Mouse (Mus musculus) limb, embryonic 15.5 days (tissue): ENCODE results near the gene Gm28044. TPM values are rescaled to one million over a fixed set of nuclear protein-coding genes. Genes with fewer than 3 reads are reported as not detected.
"Not testable (repeated sequence)": the region's sequence is repeated elsewhere in the genome, so short reads cannot be mapped to it uniquely, and the experiment has no call there.

ENCODE experiments used
- ATAC-seq: fragments of 200-750 bp; cut with Nextera tagmentation; 2 replicates; pipeline ENCODE4 v1.8.0; 2017; ENCODE audit warnings: low read depth, moderate TSS enrichment; ENCODE audit not compliant: insufficient number of reproducible peaks, low FRiP score, low TSS enrichment
- H3K27ac ChIP-seq: fragments of 300-500 bp; sonication (generic); 2 replicates; pipeline ENCODE4 v1.5.1; 2015; ENCODE audit warnings: moderate library complexity, mild to moderate bottlenecking, inconsistent platforms
- H3K27me3 ChIP-seq: fragments of 300-500 bp; sonication (generic); 2 replicates; pipeline ENCODE4 v1.6.1; 2015; ENCODE audit warnings: inconsistent platforms
- H3K36me3 ChIP-seq: fragments of 300-500 bp; sonication (generic); 2 replicates; pipeline ENCODE4 v1.6.1; 2015; ENCODE audit warnings: inconsistent platforms
- H3K4me1 ChIP-seq: fragments of 300-500 bp; sonication (generic); 2 replicates; pipeline ENCODE4 v1.6.1; 2015; ENCODE audit warnings: inconsistent platforms
- H3K4me2 ChIP-seq: fragments of 300-500 bp; sonication (generic); 2 replicates; pipeline ENCODE4 v1.6.1; 2015; ENCODE audit warnings: mild to moderate bottlenecking, inconsistent platforms
- H3K4me3 ChIP-seq: fragments of 300-500 bp; sonication (generic); 2 replicates; pipeline ENCODE4 v1.5.1; 2015; ENCODE audit warnings: mild to moderate bottlenecking, inconsistent platforms
- H3K9ac ChIP-seq: fragments of 300-500 bp; sonication (generic); 2 replicates; pipeline ENCODE4 v1.6.1; 2015; ENCODE audit warnings: inconsistent platforms
- H3K9me3 ChIP-seq: fragments of 300-500 bp; sonication (generic); 2 replicates; pipeline ENCODE4 v1.6.1; 2016; ENCODE audit warnings: inconsistent platforms
- WGBS: fragments of 180-500 bp; shearing (Covaris S2); methylation state at CpG from one replicate; pipeline ENCODE4 v1.1.7; 2015; 5-methylcytosine and 5-hydroxymethylcytosine counted together
- polyA plus RNA-seq: library from polyadenylated mRNA; unstranded; fragments of >200 nt; fragmentation: Nextera tagmentation; extraction: Ambion mirVana; gene quantifications from 2 replicates; pipeline ENCODE4 v1.2.1, GENCODE M21; 2015

Gene Gm28044
- polyA plus RNA-seq, result 0.60 and 0.97 TPM in 2 replicates

DNA sequence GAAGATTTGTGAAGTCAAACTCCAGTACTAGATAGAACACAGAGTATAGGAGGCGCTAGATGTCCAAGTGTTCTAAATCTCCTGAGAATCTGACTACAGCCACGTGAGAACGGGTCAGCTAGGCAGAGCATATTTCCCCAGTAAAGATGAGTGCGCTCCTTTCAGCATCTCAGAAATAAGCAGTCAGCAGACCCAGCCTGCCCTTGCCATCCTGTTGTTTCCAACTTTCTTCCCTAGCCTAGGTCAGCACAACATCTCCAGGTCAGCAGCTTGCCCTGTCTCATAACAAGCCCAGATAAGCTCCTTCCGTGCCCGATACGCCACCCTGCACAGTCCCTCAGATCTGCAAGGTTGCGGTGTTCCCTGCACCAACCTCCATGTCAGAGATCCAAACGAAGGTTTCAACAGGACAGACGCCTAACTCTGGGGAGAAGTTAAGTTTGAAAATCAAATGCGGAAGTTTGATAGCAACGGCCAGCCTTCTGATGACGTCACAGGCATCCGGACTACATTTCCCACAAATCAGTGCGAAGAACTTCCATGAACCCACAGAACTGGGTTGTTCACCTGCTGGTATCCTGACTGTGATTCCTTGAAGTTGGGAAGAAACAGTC lies at the start of gene Gm28044, which contains the start of gene Zfp953:
TSS of gene Gm28044 (minus strand) at position 406 of the 614 bp plus-strand sequence.
TSS of gene Zfp953 (minus strand) at position 475 of the 614 bp plus-strand sequence.
- Histone ChIP-seq H3K27me3 (no peaks in the 10 kb centered on the region), H3K9me3 (no peaks in the 10 kb centered on the region), H3K36me3 (no peaks in the 10 kb centered on the region), H3K27ac (peak within 1 kb of the TSS; percentile 76), H3K4me1 (0 out of 2 replicates have a peak, but pooled peaks cover 4% of the 10 kb centered on the region), H3K4me2 (peak within 1 kb of the TSS; percentile 74), H3K4me3 (peak within 1 kb of the TSS; percentile 68), H3K9ac (peak within 1 kb of the TSS; percentile 55)
- under 1% methylated on average over 15 of the region's 15 CpGs for WGBS
- ATAC-seq, result peak; percentile 72

- H3K9ac ChIP-seq, result peak within 1 kb of the TSS; percentile 42; the same call in 1 of the 2 replicates
- H3K9me3 ChIP-seq, H3K27me3 ChIP-seq, H3K36me3 ChIP-seq, H3K4me1 ChIP-seq: not testable (repeated sequence)
- peak; percentile 88 for ATAC-seq
- WGBS, result 5% methylated on average over 15 of the region's 16 CpGs
- H3K27ac ChIP-seq, result peak within 1 kb of the TSS; percentile 77
- peak within 1 kb of the TSS; percentile 61 for H3K4me3 ChIP-seq
- peak within 1 kb of the TSS; percentile 44 for H3K4me2 ChIP-seq
Observed at GRCm38 (mm10) chr13:67399183-67399903, 39.0 kb upstream of the Gm28044 start, which contains the start of gene Zfp429. Gene Zfp429, minus strand, starts transcription at chr13:67399819.

- 77% methylated on average over 3 of the region's 3 CpGs for WGBS
- not testable (repeated sequence) for H3K4me3 ChIP-seq
Observed at GRCm38 (mm10) chr13:67376255-67376654, 15.9 kb upstream of the Gm28044 start.

GRCm38 (mm10) chr13:67375050-67375911 lies 14.9 kb upstream of the Gm28044 start, which contains the start of the genes Gm28041 and Zfp456:
Gene Gm28041, minus strand, starts transcription at chr13:67375733.
Gene Zfp456, minus strand, starts transcription at chr13:67375810.
- not testable (repeated sequence) for H3K9ac ChIP-seq, H3K27me3 ChIP-seq, H3K27ac ChIP-seq, H3K9me3 ChIP-seq, H3K4me1 ChIP-seq, H3K36me3 ChIP-seq
- peak; percentile 87 for ATAC-seq
- Histone ChIP-seq H3K4me2 (peak within 1 kb of the TSS; percentile 47), H3K4me3 (peak within 1 kb of the TSS; percentile 48)
- WGBS, result 20% methylated on average over 15 of the region's 15 CpGs

More at GRCm38 (mm10) chr13:67376255-67376654, 15.9 kb upstream of the Gm28044 start:
- not testable (repeated sequence) for H3K9ac ChIP-seq, H3K4me1 ChIP-seq, H3K9me3 ChIP-seq, H3K27ac ChIP-seq, ATAC-seq, H3K4me2 ChIP-seq, H3K36me3 ChIP-seq, H3K27me3 ChIP-seq

GRCm38 (mm10) chr13:67351854-67352253 lies 8.5 kb downstream of the Gm28044 start:
- H3K4me1 ChIP-seq, result no peaks in the 10 kb centered on the region
- no peak for ATAC-seq
- H3K36me3 ChIP-seq, result no peaks in the 10 kb centered on the region
- no peaks in the 10 kb centered on the region for H3K9me3 ChIP-seq
- no peaks in the 10 kb centered on the region for H3K27me3 ChIP-seq
- H3K9ac ChIP-seq, result no peak overlapping the region
- H3K4me3 ChIP-seq, result no peak overlapping the region
- H3K27ac ChIP-seq, result no peak overlapping the region
- no peak overlapping the region for H3K4me2 ChIP-seq

DNA sequence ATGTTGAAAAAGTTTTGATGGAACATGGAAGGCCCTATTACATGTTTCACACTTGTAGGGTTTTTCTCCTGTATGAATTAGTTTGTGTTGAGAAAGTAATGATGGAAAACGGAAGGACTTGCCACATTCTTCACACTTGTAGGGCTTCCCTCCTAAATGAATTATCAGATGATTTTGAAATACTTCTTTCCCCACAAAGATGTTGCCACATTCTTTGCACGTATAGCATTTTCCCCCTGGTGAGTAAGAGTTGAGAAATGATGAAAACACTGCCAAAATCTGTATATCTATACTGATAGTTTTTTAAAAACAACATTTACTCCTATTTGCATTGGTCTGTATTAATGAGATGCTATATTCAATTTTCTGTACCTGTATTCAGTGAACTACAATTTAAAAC lies 16.9 kb downstream of the Gm28044 start:
- Histone ChIP-seq H3K4me1 (no peaks in the 10 kb centered on the region), H3K36me3 (peaks cover 16% of the 10 kb centered on the region), H3K4me2 (no peak overlapping the region), H3K9me3 (no peaks in the 10 kb centered on the region), H3K27ac (no peak overlapping the region), H3K4me3 (no peak overlapping the region), H3K27me3 (no peaks in the 10 kb centered on the region), H3K9ac (no peak overlapping the region)
- no peak for ATAC-seq
- 85% methylated on average over 2 of the region's 2 CpGs for WGBS

DNA sequence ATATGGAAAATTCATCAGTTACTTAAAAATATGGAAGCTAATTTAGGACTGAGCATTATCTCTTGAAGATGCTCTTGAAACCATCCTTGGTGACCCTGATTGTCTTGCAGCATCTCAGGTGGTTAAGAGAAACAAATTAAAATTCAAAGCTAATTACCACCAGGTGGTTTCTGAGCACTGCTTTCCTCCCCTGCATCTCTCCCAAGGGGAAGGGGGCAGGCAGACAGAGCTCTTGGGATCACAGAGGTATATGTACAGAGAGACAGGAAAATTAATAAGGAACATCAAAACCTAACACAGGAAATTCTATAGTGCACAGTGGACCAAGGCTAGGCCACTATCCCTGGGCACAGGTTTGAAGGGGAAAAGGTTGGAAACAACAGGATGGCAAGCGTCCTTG lies 27.5 kb downstream of the Gm28044 start:
- Histone ChIP-seq H3K4me2 (peak overlapping the region; percentile 76), H3K36me3 (no peaks in the 10 kb centered on the region), H3K9ac (0 out of 2 replicates have a peak overlapping the region, but pooled peaks have one; percentile 7), H3K4me1 (peaks cover 9% of the 10 kb centered on the region; the same call in 1 of the 2 replicates), H3K27me3 (no peaks in the 10 kb centered on the region), H3K27ac (peak overlapping the region; percentile 79), H3K4me3 (peak overlapping the region; percentile 58), H3K9me3 (no peaks in the 10 kb centered on the region)
- WGBS, result 79% methylated on average over 1 of the region's 1 CpGs
- ATAC-seq, result no peak

DNA sequence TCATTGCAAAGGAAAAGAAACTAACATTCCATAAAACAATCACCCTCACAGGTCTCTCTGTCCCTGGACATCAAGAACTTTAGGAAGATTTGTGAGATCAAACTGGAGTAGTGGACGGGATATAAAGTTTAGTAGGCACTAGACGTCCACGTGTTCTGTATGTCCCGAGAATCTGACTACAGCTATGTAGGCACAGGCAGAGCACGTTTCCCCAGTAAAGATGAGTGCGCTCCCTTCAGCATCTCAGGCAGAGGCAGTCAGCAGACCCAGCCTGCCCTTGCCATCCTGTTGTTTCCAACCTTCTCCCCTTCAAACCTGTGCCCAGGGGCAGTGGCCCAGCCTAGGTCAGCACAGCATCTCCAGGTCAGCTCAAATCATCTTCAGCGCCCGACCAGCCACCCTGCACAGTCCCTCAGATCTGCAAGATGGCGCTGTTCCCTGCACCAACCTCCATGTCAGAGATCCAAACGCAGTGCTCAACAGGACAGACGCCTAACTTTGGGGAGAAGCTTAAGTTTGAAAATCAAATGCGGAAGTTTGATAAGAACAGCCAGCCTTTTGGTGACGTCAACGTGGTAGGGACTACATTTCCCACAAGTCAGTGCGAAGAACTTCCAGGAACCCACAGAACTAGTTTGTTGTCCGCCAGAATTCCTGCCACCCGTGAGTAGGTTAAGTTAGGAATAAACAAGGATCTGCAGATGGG lies 28.2 kb downstream of the Gm28044 start, which contains the start of gene Zfp595:
TSS of gene Zfp595 (minus strand) at position 552 of the 706 bp plus-strand sequence.
- peak within 1 kb of the TSS; percentile 79 for H3K27ac ChIP-seq
- peak within 1 kb of the TSS; percentile 58 for H3K4me3 ChIP-seq
- H3K9me3 ChIP-seq, result no peaks in the 10 kb centered on the region
- ATAC-seq, result peak; percentile 80
- no peaks in the 10 kb centered on the region for H3K27me3 ChIP-seq
- H3K4me2 ChIP-seq, result peak within 1 kb of the TSS; percentile 76
- H3K4me1 ChIP-seq, result peaks cover 9% of the 10 kb centered on the region; the same call in 1 of the 2 replicates
- no peaks in the 10 kb centered on the region for H3K36me3 ChIP-seq
- peak within 1 kb of the TSS; percentile 56 for H3K9ac ChIP-seq
- WGBS, result 15% methylated on average over 17 of the region's 17 CpGs

DNA sequence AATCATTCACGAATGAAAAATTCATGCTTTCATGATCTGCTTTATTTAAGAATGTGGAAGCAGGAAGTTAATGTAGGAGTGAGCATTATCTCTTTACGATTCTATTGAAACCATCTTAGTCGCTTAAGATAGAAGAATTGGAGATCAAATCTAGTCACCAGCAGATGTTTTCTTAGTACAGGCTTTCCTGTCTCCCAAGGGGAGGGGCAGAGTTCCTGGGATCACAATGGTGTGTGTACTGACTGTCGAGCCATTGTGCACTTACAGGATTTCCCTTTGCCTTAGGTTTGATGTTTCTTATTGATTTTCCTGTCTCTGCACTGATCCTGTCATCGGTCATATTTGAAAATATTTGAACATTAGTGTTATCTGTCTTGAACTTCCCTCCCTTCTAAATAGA lies 53.6 kb downstream of the Gm28044 start:
- H3K9me3 ChIP-seq, result no peaks in the 10 kb centered on the region
- 28% methylated on average over 5 of the region's 5 CpGs for WGBS
- H3K9ac ChIP-seq, result no peak overlapping the region

GRCm38 (mm10) chr13:67305822-67306672 lies 54.3 kb downstream of the Gm28044 start, which contains the start of gene Zfp457:
Gene Zfp457, minus strand, starts transcription at chr13:67306485.
- peak within 1 kb of the TSS; percentile 40 for H3K27ac ChIP-seq
- peak within 1 kb of the TSS; percentile 70 for H3K4me3 ChIP-seq
- 9% methylated on average over 16 of the region's 16 CpGs for WGBS
- peak within 1 kb of the TSS; percentile 80 for H3K9ac ChIP-seq
- H3K27me3 ChIP-seq, result no peaks in the 10 kb centered on the region
- H3K4me2 ChIP-seq, result peak within 1 kb of the TSS; percentile 85
- no peaks in the 10 kb centered on the region for H3K9me3 ChIP-seq
- H3K4me1 ChIP-seq, result peaks cover 7% of the 10 kb centered on the region; the same call in 1 of the 2 replicates
- H3K36me3 ChIP-seq, result no peaks in the 10 kb centered on the region
- peak; percentile 91 for ATAC-seq

More for the DNA sequence above, 53.6 kb downstream of the Gm28044 start:
- no peaks in the 10 kb centered on the region for H3K36me3 ChIP-seq
- H3K27ac ChIP-seq, result peak overlapping the region; percentile 40; the same call in 1 of the 2 replicates
- peaks cover 7% of the 10 kb centered on the region; the same call in 1 of the 2 replicates for H3K4me1 ChIP-seq
- ATAC-seq, result no peak
- H3K27me3 ChIP-seq, result no peaks in the 10 kb centered on the region
- peak overlapping the region; percentile 85 for H3K4me2 ChIP-seq
- peak overlapping the region; percentile 70 for H3K4me3 ChIP-seq
